Mouse (Mus musculus) midbrain, postnatal 0 days (tissue): Measurements from ENCODE around the gene Gmpr. TPM values are rescaled to one million over a fixed set of nuclear protein-coding genes. Genes with fewer than 3 reads are reported as not detected.

ENCODE experiments used
- ATAC-seq: fragments of 200-750 bp; cut with Nextera tagmentation; 2 replicates; pipeline ENCODE4 v1.8.0; 2017; ENCODE audit warnings: moderate number of reproducible peaks, mild to moderate bottlenecking, moderate TSS enrichment, moderate library complexity; ENCODE audit not compliant: low FRiP score
- DNase-seq: peaks from one replicate; pipeline ENCODE4 v3.0.0-alpha.2; 2015; ENCODE audit warnings: low spot score
- H3K27ac ChIP-seq: fragments of 300-500 bp; sonication (generic); 2 replicates; pipeline ENCODE4 v1.5.1; 2014; ENCODE audit warnings: low read depth, mild to moderate bottlenecking, low read length, mixed read lengths
- H3K27me3 ChIP-seq: fragments of 300-500 bp; sonication (generic); 2 replicates; pipeline ENCODE4 v1.6.1; 2014; ENCODE audit warnings: low read length, control low read depth, mixed read lengths; ENCODE audit not compliant: insufficient read depth
- H3K36me3 ChIP-seq: fragments of 300-500 bp; sonication (generic); 2 replicates; pipeline ENCODE4 v1.6.1; 2014; ENCODE audit warnings: low read length, control low read depth, mixed read lengths; ENCODE audit not compliant: insufficient read depth
- H3K4me1 ChIP-seq: fragments of 300-500 bp; sonication (generic); 2 replicates; pipeline ENCODE4 v1.6.1; 2014; ENCODE audit warnings: mild to moderate bottlenecking, control low read depth, antibody characterized with exemption, low read length, mixed read lengths; ENCODE audit not compliant: insufficient read depth
- H3K4me2 ChIP-seq: fragments of 300-500 bp; sonication (generic); 2 replicates; pipeline ENCODE4 v1.6.1; 2014; ENCODE audit warnings: low read depth, mild to moderate bottlenecking, low read length, mixed read lengths; ENCODE audit not compliant: poor library complexity, severe bottlenecking
- H3K4me3 ChIP-seq: fragments of 300-500 bp; sonication (generic); 2 replicates; pipeline ENCODE4 v1.5.1; 2014; ENCODE audit warnings: low read depth, mild to moderate bottlenecking, low read length, moderate library complexity
- H3K9ac ChIP-seq: fragments of 300-500 bp; sonication (generic); replicated peaks from 2 replicates; pipeline ENCODE4 v1.6.1; 2014; ENCODE audit warnings: mild to moderate bottlenecking, low read length, moderate library complexity, mixed read lengths; ENCODE audit not compliant: poor library complexity, severe bottlenecking
- H3K9me3 ChIP-seq: fragments of 300-500 bp; sonication (generic); 2 replicates; pipeline ENCODE4 v1.6.1; 2016; ENCODE audit warnings: low read length, control low read depth
- CTCF ChIP-seq: IDR thresholded peaks from 2 replicates; pipeline ENCODE4 v1.5.1; 2016; ENCODE audit warnings: antibody characterized with exemption, mild to moderate bottlenecking
- WGBS: fragments of 180-500 bp; shearing (Covaris S2); extraction: QIAGEN DNeasy Blood & Tissue Kit; methylation state at CpG from one replicate; pipeline ENCODE4 v1.1.7; 2014; 5-methylcytosine and 5-hydroxymethylcytosine counted together
- polyA plus RNA-seq: library from polyadenylated mRNA; unstranded; fragments of >200 nt; fragmentation: Nextera tagmentation; extraction: Ambion mirVana; gene quantifications from 2 replicates; pipeline ENCODE4 v1.2.1, GENCODE M21; 2015
- total RNA-seq: library from RNA; depleted of rRNA; stranded (reverse); fragments of >200 nt; gene quantifications from 2 replicates; pipeline ENCODE4 v1.2.3, GENCODE M21; 2014

Gene Gmpr
- total and polyA plus RNA-seq, 2 experiments from 2014 or later = 29.2 to 36.7 TPM

DNA sequence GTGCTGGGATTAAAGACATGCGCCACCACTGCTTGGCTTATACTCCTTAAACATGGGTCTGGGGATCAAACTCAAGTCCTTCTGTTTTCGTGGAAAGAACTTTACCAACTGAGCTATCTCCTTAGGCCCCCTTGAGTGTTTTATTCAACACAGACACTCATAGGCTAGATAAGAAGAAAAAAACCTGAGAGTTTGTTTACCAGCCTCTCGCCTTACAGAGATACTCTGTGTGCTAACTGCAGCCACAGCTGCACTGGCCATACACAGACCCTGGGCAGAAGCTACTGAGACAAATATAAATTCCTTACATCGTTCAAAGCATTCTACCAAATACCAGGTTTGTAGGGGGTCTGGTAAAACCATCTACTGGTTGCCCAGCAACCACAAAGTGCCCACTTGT is 51.1 kb downstream of the Gmpr start:
- ATAC-seq (no peak), DNase-seq (no peak)
- Histone ChIP-seq H3K9ac (no peak overlapping the region), H3K4me3 (no peak overlapping the region), H3K27ac (no peak overlapping the region), H3K4me1 (no peaks in the 10 kb centered on the region; the same call in 1 of the 2 replicates), H3K4me2 (no peak overlapping the region), H3K27me3 (no peaks in the 10 kb centered on the region), H3K36me3 (0 out of 2 replicates have a peak, but pooled peaks cover 3% of the 10 kb centered on the region), H3K9me3 (no peaks in the 10 kb centered on the region)
- no peak for TF ChIP-seq CTCF
- 64% methylated on average over 4 of the region's 4 CpGs for WGBS

DNA sequence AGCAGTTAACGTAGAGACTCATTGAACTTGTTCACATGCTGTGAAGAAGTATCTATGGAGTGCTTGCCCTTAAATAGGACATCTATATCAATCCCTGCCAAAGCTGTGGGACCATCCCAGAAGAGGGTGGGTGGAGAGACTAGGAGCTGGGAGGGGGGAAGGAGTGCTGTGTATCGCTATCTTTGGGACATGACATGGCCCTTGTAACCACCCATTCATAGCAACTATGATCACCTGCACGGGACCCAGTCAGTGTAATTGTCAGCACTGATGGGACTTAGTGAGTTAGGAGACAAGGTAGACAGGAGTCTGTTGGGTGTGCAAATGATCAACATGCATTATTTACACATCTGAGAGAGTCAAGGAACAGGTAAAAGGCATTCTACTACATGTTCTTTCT is 52.0 kb downstream of the Gmpr start:
- Histone ChIP-seq H3K4me3 (no peak overlapping the region), H3K9ac (no peak overlapping the region), H3K36me3 (0 out of 2 replicates have a peak, but pooled peaks cover 3% of the 10 kb centered on the region), H3K4me2 (no peak overlapping the region), H3K27me3 (no peaks in the 10 kb centered on the region), H3K9me3 (no peaks in the 10 kb centered on the region), H3K27ac (no peak overlapping the region), H3K4me1 (no peaks in the 10 kb centered on the region; the same call in 1 of the 2 replicates)
- ATAC-seq = no peak
- no peak for TF ChIP-seq CTCF
- 86% methylated on average over 3 of the region's 3 CpGs for WGBS
- DNase-seq = no peak

DNA sequence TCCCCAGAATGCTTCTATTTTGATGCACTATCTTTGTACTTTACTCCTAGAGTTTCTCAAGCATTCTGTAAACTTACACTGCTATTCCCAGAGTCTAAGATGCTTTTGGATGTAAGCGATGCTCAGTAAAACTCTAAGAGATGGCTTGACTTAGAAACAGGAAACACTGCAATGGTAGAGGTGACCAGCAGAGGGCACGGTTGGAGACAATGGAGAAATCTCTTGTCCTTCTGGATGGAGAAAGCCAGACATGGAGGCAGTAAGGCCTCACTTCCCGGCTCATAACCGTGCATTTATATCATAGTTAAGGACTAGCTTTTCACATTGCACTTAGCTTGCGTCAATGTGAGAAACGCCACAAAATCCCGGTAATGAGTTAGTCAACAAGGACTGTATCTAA is 53.3 kb downstream of the Gmpr start:
- Histone ChIP-seq H3K9me3 (no peaks in the 10 kb centered on the region), H3K4me1 (no peaks in the 10 kb centered on the region; the same call in 1 of the 2 replicates), H3K36me3 (0 out of 2 replicates have a peak, but pooled peaks cover 3% of the 10 kb centered on the region), H3K27me3 (no peaks in the 10 kb centered on the region), H3K4me2 (no peak overlapping the region), H3K27ac (no peak overlapping the region), H3K9ac (no peak overlapping the region), H3K4me3 (no peak overlapping the region)
- DNase-seq (peak; percentile 36), ATAC-seq (no peak)
- peak; percentile 73 for TF ChIP-seq CTCF
- WGBS = 81% methylated on average over 7 of the region's 7 CpGs

DNA sequence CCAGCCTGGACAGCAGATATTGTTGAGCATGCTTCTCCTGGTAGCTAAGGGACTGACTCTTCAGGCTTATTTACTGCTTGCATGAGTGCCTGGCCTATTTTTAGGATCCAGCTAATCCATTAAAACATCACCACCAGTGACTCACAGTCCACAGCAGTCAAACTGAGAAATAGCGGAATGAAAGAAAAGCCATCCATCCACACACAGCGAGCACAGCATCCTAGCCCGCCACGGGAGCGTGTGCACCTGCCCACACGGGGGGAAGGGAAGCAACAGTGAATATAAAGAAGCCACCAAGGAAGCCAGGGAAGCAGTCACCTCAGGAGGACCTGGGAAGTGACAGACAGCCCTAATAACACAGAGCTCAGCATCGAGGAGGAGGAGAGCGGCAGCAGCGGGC is 54.8 kb downstream of the Gmpr start:
- Histone ChIP-seq H3K9me3 (no peaks in the 10 kb centered on the region), H3K9ac (no peak overlapping the region), H3K36me3 (peaks cover 6% of the 10 kb centered on the region), H3K27me3 (no peaks in the 10 kb centered on the region), H3K4me3 (no peak overlapping the region), H3K4me1 (no peaks in the 10 kb centered on the region; the same call in 1 of the 2 replicates), H3K4me2 (no peak overlapping the region), H3K27ac (no peak overlapping the region; the same call in 1 of the 2 replicates)
- ATAC-seq (no peak), DNase-seq (no peak)
- no peak for TF ChIP-seq CTCF
- WGBS = 68% methylated on average over 9 of the region's 9 CpGs

DNA sequence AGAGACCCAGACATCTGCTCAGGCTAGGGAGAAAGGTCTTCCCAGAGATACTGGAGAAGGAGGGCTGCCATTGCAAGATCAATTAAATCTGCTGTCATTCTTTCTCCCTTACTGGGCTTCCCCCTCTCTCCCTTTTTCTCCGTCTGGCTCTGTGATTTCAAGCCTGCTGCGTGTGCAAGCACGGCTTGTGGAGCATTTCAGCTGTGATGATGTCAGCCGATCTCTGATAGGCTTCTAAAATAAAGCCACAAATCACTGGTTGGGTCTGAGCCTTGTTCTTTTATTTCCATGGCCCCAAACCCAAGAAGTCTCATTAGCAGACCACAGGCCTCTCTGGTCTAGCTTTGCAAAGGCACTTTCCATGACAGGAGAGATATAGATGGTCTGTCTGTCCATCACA is 57.7 kb downstream of the Gmpr start:
- H3K4me3 ChIP-seq = no peak overlapping the region
- H3K4me1 ChIP-seq = no peaks in the 10 kb centered on the region; the same call in 1 of the 2 replicates
- H3K27ac ChIP-seq = no peak overlapping the region
- H3K4me2 ChIP-seq = no peak overlapping the region
- peaks cover 6% of the 10 kb centered on the region for H3K36me3 ChIP-seq
- ATAC-seq (no peak), DNase-seq (no peak)
- WGBS = 72% methylated on average over 4 of the region's 4 CpGs
- H3K9ac ChIP-seq = no peak overlapping the region
- TF ChIP-seq CTCF = no peak
- no peaks in the 10 kb centered on the region for H3K9me3 ChIP-seq
- no peaks in the 10 kb centered on the region for H3K27me3 ChIP-seq

GRCm38 (mm10) chr13:45569932-45570331 is 62.7 kb downstream of the Gmpr start:
- ATAC-seq (no peak), DNase-seq (no peak)
- Histone ChIP-seq H3K4me1 (no peaks in the 10 kb centered on the region), H3K27ac (no peak overlapping the region), H3K27me3 (no peaks in the 10 kb centered on the region), H3K9me3 (no peaks in the 10 kb centered on the region), H3K9ac (no peak overlapping the region), H3K4me3 (no peak overlapping the region), H3K36me3 (peaks cover 6% of the 10 kb centered on the region), H3K4me2 (no peak overlapping the region)
- 79% methylated on average over 7 of the region's 7 CpGs for WGBS
- no peak for TF ChIP-seq CTCF
